Mouse (Mus musculus): Measurements from ENCODE around the gene Hs3st3a1. TPM values are rescaled to one million over a fixed set of nuclear protein-coding genes. Genes with fewer than 3 reads are reported as not detected.

The Hs3st3a1 gene
- polyA plus RNA-seq, 1 experiment from 2014 or later: 0.11 TPM

- H3K4me1 ChIP-seq: no peaks in the 10 kb centered on the region
- H3K27me3 ChIP-seq: no peaks in the 10 kb centered on the region
- no peak overlapping the region for H3K27ac ChIP-seq (replicated peaks)
- H3K4me3 ChIP-seq: no peak overlapping the region
- ATAC-seq (replicated peaks): no peak
- H3K4me2 ChIP-seq (replicated peaks): no peak overlapping the region
- H3K9ac ChIP-seq (replicated peaks): no peak overlapping the region
- H3K9me3 ChIP-seq: no peaks in the 10 kb centered on the region
- WGBS: 95% methylated on average over 3 of the region's 3 CpGs
- H3K36me3 ChIP-seq: no peaks in the 10 kb centered on the region
Observed at GRCm38 (mm10) chr11:64537230-64537629, 102.1 kb downstream of the Hs3st3a1 start.

GRCm38 (mm10) chr11:64541866-64542265, 106.7 kb downstream of the Hs3st3a1 start:
- no peaks in the 10 kb centered on the region for H3K36me3 ChIP-seq
- H3K9ac ChIP-seq (replicated peaks): no peak overlapping the region
- H3K4me2 ChIP-seq (replicated peaks): no peak overlapping the region
- no peaks in the 10 kb centered on the region for H3K27me3 ChIP-seq
- ATAC-seq (replicated peaks): no peak
- no peak overlapping the region for H3K27ac ChIP-seq (replicated peaks)
- H3K9me3 ChIP-seq: no peaks in the 10 kb centered on the region
- no peak overlapping the region for H3K4me3 ChIP-seq
- WGBS: 94% methylated on average over 9 of the region's 9 CpGs
- H3K4me1 ChIP-seq: no peaks in the 10 kb centered on the region

GRCm38 (mm10) chr11:64542335-64542734, 107.2 kb downstream of the Hs3st3a1 start:
- no peak for ATAC-seq (replicated peaks)
- H3K4me3 ChIP-seq: no peak overlapping the region

GRCm38 (mm10) chr11:64543181-64543641, 108.1 kb downstream of the Hs3st3a1 start:
- Histone ChIP-seq H3K4me2 (replicated peaks) (no peak overlapping the region), H3K27ac (replicated peaks) (no peak overlapping the region), H3K9ac (replicated peaks) (no peak overlapping the region), H3K4me3 (no peak overlapping the region), H3K4me1 (no peaks in the 10 kb centered on the region), H3K36me3 (no peaks in the 10 kb centered on the region), H3K27me3 (no peaks in the 10 kb centered on the region), H3K9me3 (no peaks in the 10 kb centered on the region)
- 79% methylated on average over 9 of the region's 9 CpGs for WGBS
- no peak for ATAC-seq (replicated peaks)

More at GRCm38 (mm10) chr11:64542335-64542734, 107.2 kb downstream of the Hs3st3a1 start:
- Histone ChIP-seq H3K4me1 (no peaks in the 10 kb centered on the region), H3K27ac (replicated peaks) (no peak overlapping the region), H3K36me3 (no peaks in the 10 kb centered on the region), H3K9ac (replicated peaks) (no peak overlapping the region), H3K9me3 (no peaks in the 10 kb centered on the region), H3K27me3 (no peaks in the 10 kb centered on the region), H3K4me2 (replicated peaks) (no peak overlapping the region)
- 52% methylated on average over 6 of the region's 6 CpGs for WGBS

- Histone ChIP-seq H3K27ac (replicated peaks) (no peak overlapping the region), H3K4me2 (replicated peaks) (no peak overlapping the region), H3K9me3 (no peaks in the 10 kb centered on the region), H3K27me3 (no peaks in the 10 kb centered on the region), H3K4me3 (no peak overlapping the region), H3K9ac (replicated peaks) (no peak overlapping the region), H3K4me1 (no peaks in the 10 kb centered on the region), H3K36me3 (no peaks in the 10 kb centered on the region)
- WGBS: 81% methylated on average over 5 of the region's 5 CpGs
- no peak for ATAC-seq (replicated peaks)
Observed at GRCm38 (mm10) chr11:64544236-64544635, 109.1 kb downstream of the Hs3st3a1 start.

- H3K27me3 ChIP-seq: no peaks in the 10 kb centered on the region
- H3K4me3 ChIP-seq: no peak overlapping the region
- H3K4me2 ChIP-seq (replicated peaks): no peak overlapping the region
- H3K4me1 ChIP-seq: no peaks in the 10 kb centered on the region
- H3K36me3 ChIP-seq: no peaks in the 10 kb centered on the region
- ATAC-seq (replicated peaks): no peak
- H3K27ac ChIP-seq (replicated peaks): no peak overlapping the region
- no peak overlapping the region for H3K9ac ChIP-seq (replicated peaks)
- 26% methylated on average over 7 of the region's 7 CpGs for WGBS
- no peaks in the 10 kb centered on the region for H3K9me3 ChIP-seq
Observed at GRCm38 (mm10) chr11:64549380-64549779, 114.2 kb downstream of the Hs3st3a1 start.

DNA sequence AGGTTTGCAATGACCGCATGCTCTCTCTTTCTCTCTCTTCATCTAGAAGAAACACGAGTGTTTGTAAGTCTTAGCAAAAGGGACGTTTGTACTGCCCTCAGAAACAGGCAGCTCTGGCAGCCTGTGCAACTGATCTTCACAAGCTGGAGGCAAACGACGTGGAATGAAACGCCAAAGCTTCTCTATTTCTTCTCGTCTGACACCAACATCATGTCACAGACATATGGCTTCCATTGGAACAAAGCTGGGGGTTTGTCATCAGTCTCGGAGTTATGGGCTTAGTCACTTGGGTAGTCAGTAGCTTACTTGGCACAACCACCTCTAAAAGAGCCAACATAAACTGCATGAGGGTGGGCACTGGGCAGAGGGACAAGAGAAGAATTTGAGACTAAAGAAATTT, 114.8 kb downstream of the Hs3st3a1 start:
- no peaks in the 10 kb centered on the region for H3K4me1 ChIP-seq
- no peak overlapping the region for H3K4me3 ChIP-seq
- no peak overlapping the region for H3K27ac ChIP-seq (replicated peaks)
- WGBS: 64% methylated on average over 8 of the region's 8 CpGs
- no peak overlapping the region for H3K9ac ChIP-seq (replicated peaks)
- no peaks in the 10 kb centered on the region for H3K9me3 ChIP-seq
- no peak for ATAC-seq (replicated peaks)
- H3K27me3 ChIP-seq: no peaks in the 10 kb centered on the region
- H3K4me2 ChIP-seq (replicated peaks): no peak overlapping the region
- no peaks in the 10 kb centered on the region for H3K36me3 ChIP-seq

GRCm38 (mm10) chr11:64558282-64558681, 123.2 kb downstream of the Hs3st3a1 start:
- 89% methylated on average over 2 of the region's 2 CpGs for WGBS
- no peak for ATAC-seq (replicated peaks)
- H3K36me3 ChIP-seq: no peaks in the 10 kb centered on the region
- H3K27me3 ChIP-seq: no peaks in the 10 kb centered on the region
- no peak overlapping the region for H3K9ac ChIP-seq (replicated peaks)
- H3K4me2 ChIP-seq (replicated peaks): no peak overlapping the region
- no peak overlapping the region for H3K4me3 ChIP-seq
- no peaks in the 10 kb centered on the region for H3K9me3 ChIP-seq
- no peak overlapping the region for H3K27ac ChIP-seq (replicated peaks)
- no peaks in the 10 kb centered on the region for H3K4me1 ChIP-seq

GRCm38 (mm10) chr11:64559388-64559787, 124.3 kb downstream of the Hs3st3a1 start:
- 91% methylated on average over 1 of the region's 1 CpGs for WGBS
- H3K4me3 ChIP-seq: no peak overlapping the region
- no peak for ATAC-seq (replicated peaks)
- no peak overlapping the region for H3K9ac ChIP-seq (replicated peaks)
- H3K4me1 ChIP-seq: no peaks in the 10 kb centered on the region
- no peak overlapping the region for H3K4me2 ChIP-seq (replicated peaks)
- no peak overlapping the region for H3K27ac ChIP-seq (replicated peaks)
- H3K9me3 ChIP-seq: no peaks in the 10 kb centered on the region
- no peaks in the 10 kb centered on the region for H3K36me3 ChIP-seq
- H3K27me3 ChIP-seq: no peaks in the 10 kb centered on the region

DNA sequence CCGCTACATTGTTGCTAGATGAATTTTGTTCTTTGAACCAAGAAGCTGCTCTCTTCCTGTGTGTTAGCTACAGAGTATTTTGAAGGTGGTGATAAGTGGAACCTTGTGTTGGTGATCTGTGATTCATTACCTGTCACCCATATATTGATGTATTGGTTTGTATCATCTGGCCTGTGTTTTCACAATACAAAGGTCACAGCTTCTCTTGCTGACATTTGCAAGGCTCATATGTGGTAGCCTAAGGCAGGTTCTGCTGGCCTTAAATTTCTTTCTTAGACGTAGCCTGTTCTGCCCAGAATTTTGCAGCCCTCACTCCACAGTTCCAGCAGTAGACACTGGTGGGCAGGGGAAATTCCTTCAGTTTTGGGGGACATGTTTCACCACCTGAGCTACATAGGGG, 125.3 kb downstream of the Hs3st3a1 start:
- Histone ChIP-seq H3K27ac (replicated peaks) (no peak overlapping the region), H3K4me1 (no peaks in the 10 kb centered on the region), H3K9ac (replicated peaks) (no peak overlapping the region), H3K4me3 (no peak overlapping the region), H3K9me3 (no peaks in the 10 kb centered on the region), H3K36me3 (no peaks in the 10 kb centered on the region), H3K27me3 (no peaks in the 10 kb centered on the region), H3K4me2 (replicated peaks) (no peak overlapping the region)
- WGBS: 88% methylated on average over 2 of the region's 2 CpGs
- no peak for ATAC-seq (replicated peaks)

- H3K4me3 ChIP-seq: no peak overlapping the region
- H3K27ac ChIP-seq (replicated peaks): no peak overlapping the region
- no peak for ATAC-seq (replicated peaks)
- H3K27me3 ChIP-seq: no peaks in the 10 kb centered on the region
- no peaks in the 10 kb centered on the region for H3K36me3 ChIP-seq
- no peaks in the 10 kb centered on the region for H3K9me3 ChIP-seq
- no peak overlapping the region for H3K4me2 ChIP-seq (replicated peaks)
- no peak overlapping the region for H3K9ac ChIP-seq (replicated peaks)
- H3K4me1 ChIP-seq: no peaks in the 10 kb centered on the region
- 66% methylated on average over 4 of the region's 4 CpGs for WGBS
Observed at GRCm38 (mm10) chr11:64562771-64563170, 127.6 kb downstream of the Hs3st3a1 start.

Measured in forebrain, embryonic 15.5 days (tissue).